Comparison of ENCODE assay signal across 8 mouse cellular contexts in the genomic region with DNA sequence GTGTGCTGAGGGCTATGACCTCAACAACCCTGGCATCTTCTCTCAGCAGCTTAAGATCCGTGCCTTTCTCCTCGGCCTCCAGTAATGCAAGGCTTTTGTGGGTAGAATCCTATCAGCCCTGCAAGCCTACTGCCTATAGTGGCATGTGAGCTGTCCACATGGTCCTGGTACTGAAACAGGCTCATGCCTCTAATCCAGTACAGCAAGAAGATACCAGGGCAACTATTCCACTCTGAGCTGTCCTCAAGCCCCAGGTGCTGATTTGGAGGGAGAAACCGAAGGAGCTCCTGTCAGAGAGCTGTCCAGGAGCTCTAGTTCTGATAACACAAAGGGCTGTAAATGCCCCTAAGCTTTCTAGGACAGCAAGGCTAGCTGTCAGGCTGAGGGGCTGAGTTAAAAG.
DNase-seq lines count a peak whose midpoint lies in the region; ATAC-seq and TF ChIP-seq lines count a peak whose summit lies in the region.

No protein-coding gene starts in this region.

- H3K27me3 ChIP-seq in cerebellum, adult 2 months (ENCODE audit: control insufficient read depth, insufficient read depth, low read length), result no peaks in the 10 kb centered on the region
- H3K27me3 ChIP-seq in kidney, embryonic 14.5 days (ENCODE audit: control insufficient read depth, insufficient read depth, low read length), result no peaks in the 10 kb centered on the region

- peak; percentile 92 for ATAC-seq in kidney, embryonic 14.5 days (ENCODE audit: low FRiP score, low TSS enrichment)

- no peaks in the 10 kb centered on the region for H3K36me3 ChIP-seq in kidney, embryonic 14.5 days (ENCODE audit: control insufficient read depth, insufficient read depth, low read length)

- 7% methylated on average over 3 of the region's 3 CpGs for WGBS in cerebellum, adult 2 months
- WGBS in kidney, embryonic 14.5 days, result 8% methylated on average over 3 of the region's 3 CpGs

- H3K27ac ChIP-seq in cerebellum, adult 2 months (ENCODE audit: insufficient read depth, low read length), result peak overlapping the region; percentile 61
- no peak overlapping the region for H3K27ac ChIP-seq in kidney, embryonic 14.5 days (ENCODE audit: low read depth, low read length)

- no peaks in the 10 kb centered on the region for H3K9me3 ChIP-seq in kidney, embryonic 14.5 days (ENCODE audit: control insufficient read depth, low read length)

- H3K9ac ChIP-seq in kidney, embryonic 14.5 days (ENCODE audit: low read depth, low read length), result no peak overlapping the region

- DNase-seq in cerebellum, adult 2 months, result no peak
- no peak for DNase-seq in cerebellum, adult 9-11 months
- DNase-seq in thymus, postnatal 25 days, result peak; percentile 10
- DNase-seq in thymus, postnatal 36 days, result no peak
- DNase-seq in gastrocnemius, postnatal 25 days, result peak; percentile 26
- peak; percentile 54 for DNase-seq in lung, postnatal 25 days (ENCODE audit: low spot score)
- no peak for DNase-seq in right cerebral cortex, adult 18-20 months

- H3K4me2 ChIP-seq in kidney, embryonic 14.5 days (replicated peaks; ENCODE audit: low read depth, low read length), result no peak overlapping the region

- no peak overlapping the region for H3K4me3 ChIP-seq in cerebellum, adult 2 months (replicated peaks; ENCODE audit: insufficient read depth, low read depth, low read length)
- no peak overlapping the region for H3K4me3 ChIP-seq in kidney, embryonic 14.5 days (ENCODE audit: low read length)

- peaks cover 59% of the 10 kb centered on the region for H3K4me1 ChIP-seq in cerebellum, adult 2 months (ENCODE audit: control insufficient read depth, insufficient read depth, low read length)
- H3K4me1 ChIP-seq in kidney, embryonic 14.5 days (ENCODE audit: control insufficient read depth, insufficient read depth, low read length), result no peaks in the 10 kb centered on the region

- TF ChIP-seq CTCF in cerebellum, adult 2 months (IDR thresholded peaks at IDR 0.05; ENCODE audit: borderline replicate concordance, insufficient read depth, low read depth, low read length), result no peak

- TF ChIP-seq POLR2A in cerebellum, adult 2 months (IDR thresholded peaks at IDR 0.05; ENCODE audit: borderline replicate concordance, insufficient read depth, low read length), result no peak

Comparison
In these comparisons a context has a peak if more than half of its experiments do, and no peak if none do; other contexts are left out.
1. DNase-seq: peak in thymus, postnatal 25 days (single experiment), gastrocnemius, postnatal 25 days (single experiment) and lung, postnatal 25 days (single experiment); none in cerebellum, adult 2 months (0 of 2), cerebellum, adult 9-11 months (single experiment), thymus, postnatal 36 days (0 of 2) and right cerebral cortex, adult 18-20 months (single experiment).